Mouse (Mus musculus) hindbrain, embryonic 13.5 days (tissue): ENCODE measurements around the gene Pla2g4a. TPM values are rescaled to one million over a fixed set of nuclear protein-coding genes. Genes with fewer than 3 reads are reported as not detected.
A peak's percentile ranks its signal among the peaks of the same experiment; 100 is the strongest.

Experiments used
- ATAC-seq: fragments of 200-750 bp; cut with Nextera tagmentation; 2 replicates; pipeline ENCODE4 v1.8.0; 2017; ENCODE audit warnings: moderate TSS enrichment; ENCODE audit not compliant: low FRiP score
- H3K27ac ChIP-seq: fragments of 300-500 bp; sonication (generic); 2 replicates; pipeline ENCODE4 v1.5.1; 2015; ENCODE audit warnings: inconsistent platforms, mild to moderate bottlenecking, moderate library complexity
- H3K27me3 ChIP-seq: fragments of 300-500 bp; sonication (generic); 2 replicates; pipeline ENCODE4 v1.6.1; 2015; ENCODE audit warnings: mild to moderate bottlenecking, inconsistent platforms
- H3K36me3 ChIP-seq: fragments of 300-500 bp; sonication (generic); 2 replicates; pipeline ENCODE4 v1.6.1; 2015; ENCODE audit warnings: mild to moderate bottlenecking, inconsistent platforms
- H3K4me1 ChIP-seq: fragments of 300-500 bp; sonication (generic); replicated peaks from 2 replicates; pipeline ENCODE4 v1.6.1; 2015; ENCODE audit warnings: inconsistent platforms
- H3K4me2 ChIP-seq: fragments of 300-500 bp; sonication (generic); 2 replicates; pipeline ENCODE4 v1.6.1; 2015; ENCODE audit warnings: inconsistent platforms, mild to moderate bottlenecking, moderate library complexity
- H3K4me3 ChIP-seq: fragments of 300-500 bp; sonication (generic); 2 replicates; pipeline ENCODE4 v1.5.1; 2015; ENCODE audit warnings: mild to moderate bottlenecking, inconsistent platforms
- H3K9ac ChIP-seq: fragments of 300-500 bp; sonication (generic); 2 replicates; pipeline ENCODE4 v1.6.1; 2015; ENCODE audit warnings: mild to moderate bottlenecking, inconsistent platforms
- H3K9me3 ChIP-seq: fragments of 300-500 bp; sonication (generic); 2 replicates; pipeline ENCODE4 v1.6.1; 2016; ENCODE audit warnings: inconsistent platforms
- WGBS: fragments of 180-500 bp; shearing (Covaris S2); methylation state at CpG from one replicate; pipeline ENCODE4 v1.1.7; 2015; 5-methylcytosine and 5-hydroxymethylcytosine counted together
- polyA plus RNA-seq: library from polyadenylated mRNA; unstranded; fragments of >200 nt; fragmentation: Nextera tagmentation; extraction: Ambion mirVana; gene quantifications from 2 replicates; pipeline ENCODE4 v1.2.1, GENCODE M21; 2015

Pla2g4a gene
- 2.1 and 2.8 TPM in 2 replicates for polyA plus RNA-seq

- no peaks in the 10 kb centered on the region for H3K36me3 ChIP-seq
- no peak within 1 kb of the TSS for H3K9ac ChIP-seq
- no peaks in the 10 kb centered on the region for H3K4me1 ChIP-seq
- peak within 1 kb of the TSS; percentile 32 for H3K4me3 ChIP-seq
- peak within 1 kb of the TSS; percentile 51 for H3K4me2 ChIP-seq
- no peak for ATAC-seq
- no peaks in the 10 kb centered on the region for H3K9me3 ChIP-seq
- no peaks in the 10 kb centered on the region for H3K27me3 ChIP-seq
- no peak within 1 kb of the TSS for H3K27ac ChIP-seq
- WGBS = 28% methylated on average over 15 of the region's 15 CpGs
Measured at GRCm38 (mm10) chr1:149960734-149961424, at the start of gene Pla2g4a. Gene Pla2g4a, minus strand, starts transcription at chr1:149961290.

DNA sequence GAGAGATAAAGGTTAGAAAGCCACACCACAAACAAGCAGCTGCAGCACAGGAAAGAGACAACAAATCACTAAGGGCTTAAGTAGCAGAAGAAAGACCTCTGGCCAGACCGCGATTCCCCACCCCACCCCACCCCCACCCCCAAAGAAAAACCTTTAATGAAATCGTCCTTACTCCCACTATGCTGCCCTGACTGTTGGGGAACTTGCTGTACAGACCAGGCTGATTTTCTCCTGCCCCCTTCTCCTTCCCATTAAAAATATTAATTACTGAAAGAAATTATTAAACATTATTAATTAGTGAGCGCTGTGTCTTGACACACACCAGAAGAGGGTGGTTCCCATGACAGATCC lies 49.5 kb upstream of the Pla2g4a start:
- no peak overlapping the region for H3K4me3 ChIP-seq

GRCm38 (mm10) chr1:150009968-150010628 lies 49.0 kb upstream of the Pla2g4a start:
- no peak overlapping the region for H3K9ac ChIP-seq

More for the DNA sequence above, 49.5 kb upstream of the Pla2g4a start:
- Histone ChIP-seq H3K36me3 (no peaks in the 10 kb centered on the region), H3K4me1 (no peaks in the 10 kb centered on the region), H3K27ac (no peak overlapping the region), H3K9ac (no peak overlapping the region), H3K4me2 (no peak overlapping the region), H3K9me3 (no peaks in the 10 kb centered on the region), H3K27me3 (no peaks in the 10 kb centered on the region)
- 64% methylated on average over 4 of the region's 4 CpGs for WGBS
- peak; percentile 17; the same call in 1 of the 2 replicates for ATAC-seq

GRCm38 (mm10) chr1:150009134-150009533 lies 48.0 kb upstream of the Pla2g4a start:
- Histone ChIP-seq H3K36me3 (no peaks in the 10 kb centered on the region), H3K4me2 (no peak overlapping the region), H3K27ac (no peak overlapping the region), H3K9me3 (no peaks in the 10 kb centered on the region), H3K4me3 (no peak overlapping the region), H3K27me3 (no peaks in the 10 kb centered on the region), H3K9ac (no peak overlapping the region), H3K4me1 (no peaks in the 10 kb centered on the region)
- ATAC-seq = no peak
- WGBS = 95% methylated on average over 9 of the region's 9 CpGs

More at GRCm38 (mm10) chr1:150009968-150010628, 49.0 kb upstream of the Pla2g4a start:
- 70% methylated on average over 18 of the region's 18 CpGs for WGBS
- no peaks in the 10 kb centered on the region for H3K36me3 ChIP-seq
- H3K9me3 ChIP-seq = no peaks in the 10 kb centered on the region
- H3K4me2 ChIP-seq = no peak overlapping the region
- peak; percentile 59; the same call in 1 of the 2 replicates for ATAC-seq
- no peak overlapping the region for H3K27ac ChIP-seq
- H3K27me3 ChIP-seq = no peaks in the 10 kb centered on the region
- no peak overlapping the region for H3K4me3 ChIP-seq
- no peaks in the 10 kb centered on the region for H3K4me1 ChIP-seq

- ATAC-seq = no peak
- H3K27ac ChIP-seq = no peak overlapping the region
- no peaks in the 10 kb centered on the region for H3K9me3 ChIP-seq
- no peak overlapping the region for H3K9ac ChIP-seq
- no peaks in the 10 kb centered on the region for H3K36me3 ChIP-seq
- 96% methylated on average over 1 of the region's 1 CpGs for WGBS
- no peak overlapping the region for H3K4me2 ChIP-seq
- no peaks in the 10 kb centered on the region for H3K4me1 ChIP-seq
- no peak overlapping the region for H3K4me3 ChIP-seq
- no peaks in the 10 kb centered on the region for H3K27me3 ChIP-seq
Measured at GRCm38 (mm10) chr1:149975626-149976025, 14.5 kb upstream of the Pla2g4a start.

GRCm38 (mm10) chr1:149965826-149966225 lies 4.7 kb upstream of the Pla2g4a start:
- Histone ChIP-seq H3K4me2 (no peak overlapping the region), H3K4me1 (no peaks in the 10 kb centered on the region), H3K4me3 (no peak overlapping the region), H3K27ac (no peak overlapping the region), H3K9me3 (no peaks in the 10 kb centered on the region), H3K27me3 (no peaks in the 10 kb centered on the region), H3K9ac (no peak overlapping the region), H3K36me3 (no peaks in the 10 kb centered on the region)
- no peak for ATAC-seq
- WGBS = 90% methylated on average over 1 of the region's 1 CpGs

DNA sequence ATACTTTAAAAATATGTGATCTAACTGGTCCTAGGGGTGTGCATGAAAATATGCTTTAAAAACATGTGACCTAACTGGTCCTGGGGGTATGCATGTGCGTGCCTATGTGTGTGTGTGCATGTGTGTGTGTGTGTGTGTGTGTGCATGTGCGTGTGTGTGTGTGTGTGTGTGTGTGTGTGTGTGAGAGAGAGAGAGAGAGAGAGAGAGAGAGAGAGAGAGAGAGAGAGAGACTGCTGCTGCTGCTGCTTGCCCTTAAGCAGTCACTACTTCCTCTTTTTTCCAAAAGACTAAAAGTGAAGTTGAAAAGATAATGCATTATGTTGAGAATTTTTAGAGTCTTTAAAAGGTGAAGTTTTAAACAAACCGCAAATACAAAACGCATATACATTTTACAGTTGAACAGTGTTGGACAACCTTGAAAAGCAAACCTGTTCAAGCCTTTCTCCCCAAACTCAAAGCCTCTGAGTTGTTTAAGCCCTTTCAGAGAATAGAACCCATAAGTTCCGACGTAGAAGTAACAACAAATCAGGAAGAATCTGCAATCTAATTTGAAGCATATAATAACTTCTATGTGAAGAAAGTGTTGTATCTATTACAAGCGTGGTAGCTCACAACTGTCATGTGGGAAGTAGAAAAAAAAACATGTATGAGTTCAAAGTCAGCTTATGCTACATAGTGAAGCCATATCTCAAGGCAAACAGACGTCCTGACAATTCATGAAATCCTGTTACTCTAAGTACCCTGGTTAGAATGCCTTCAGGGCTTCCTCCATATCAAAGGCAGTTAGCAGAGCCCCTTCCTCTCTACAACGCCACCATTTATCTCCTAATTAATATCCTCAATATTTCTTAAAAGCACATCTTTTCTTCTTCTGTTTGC lies 574 bp upstream of the Pla2g4a start:
- no peaks in the 10 kb centered on the region for H3K36me3 ChIP-seq
- H3K9me3 ChIP-seq = no peaks in the 10 kb centered on the region
- ATAC-seq = no peak
- no peak overlapping the region for H3K9ac ChIP-seq
- H3K27ac ChIP-seq = no peak overlapping the region
- no peaks in the 10 kb centered on the region for H3K4me1 ChIP-seq
- peak overlapping the region; percentile 51 for H3K4me2 ChIP-seq
- WGBS = 79% methylated on average over 9 of the region's 9 CpGs
- peak overlapping the region; percentile 32; the same call in 1 of the 2 replicates for H3K4me3 ChIP-seq
- H3K27me3 ChIP-seq = no peaks in the 10 kb centered on the region

- WGBS = 95% methylated on average over 4 of the region's 4 CpGs
- no peaks in the 10 kb centered on the region for H3K36me3 ChIP-seq
- H3K4me1 ChIP-seq = no peaks in the 10 kb centered on the region
- H3K9ac ChIP-seq = no peak overlapping the region
- no peaks in the 10 kb centered on the region for H3K9me3 ChIP-seq
- H3K4me3 ChIP-seq = no peak overlapping the region
- no peak for ATAC-seq
- no peak overlapping the region for H3K27ac ChIP-seq
- H3K4me2 ChIP-seq = no peak overlapping the region
- no peaks in the 10 kb centered on the region for H3K27me3 ChIP-seq
Measured at GRCm38 (mm10) chr1:149960251-149960650, 839 bp downstream of the Pla2g4a start.

DNA sequence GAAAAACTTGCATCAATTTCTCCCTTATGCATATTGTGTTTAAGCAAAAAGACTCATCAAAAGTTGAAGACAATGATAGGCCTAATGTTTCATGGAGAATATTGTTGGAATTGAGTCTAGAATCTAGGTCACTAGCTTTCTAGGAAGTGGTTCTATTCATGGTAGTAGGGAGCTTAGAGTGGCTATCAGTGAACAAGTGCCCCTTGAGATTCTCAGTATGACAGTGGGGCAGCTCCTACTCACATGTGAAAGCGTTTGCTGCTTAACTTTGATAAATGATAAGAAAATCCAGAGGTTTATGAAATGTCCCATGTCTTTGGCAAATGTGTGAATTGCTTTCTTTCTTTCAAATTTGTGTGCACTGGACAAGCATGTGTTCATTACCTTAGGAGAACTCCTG lies 2.0 kb downstream of the Pla2g4a start:
- Histone ChIP-seq H3K9me3 (no peaks in the 10 kb centered on the region), H3K4me2 (no peak overlapping the region), H3K9ac (no peak overlapping the region), H3K36me3 (no peaks in the 10 kb centered on the region), H3K27me3 (no peaks in the 10 kb centered on the region), H3K4me3 (no peak overlapping the region), H3K4me1 (no peaks in the 10 kb centered on the region), H3K27ac (no peak overlapping the region)
- 93% methylated on average over 1 of the region's 1 CpGs for WGBS
- ATAC-seq = no peak

- no peaks in the 10 kb centered on the region for H3K27me3 ChIP-seq
- no peak overlapping the region for H3K9ac ChIP-seq
- H3K4me3 ChIP-seq = no peak overlapping the region
- no peak overlapping the region for H3K27ac ChIP-seq
- no peaks in the 10 kb centered on the region for H3K4me1 ChIP-seq
- ATAC-seq = no peak
- 87% methylated on average over 4 of the region's 4 CpGs for WGBS
- no peaks in the 10 kb centered on the region for H3K9me3 ChIP-seq
- H3K4me2 ChIP-seq = no peak overlapping the region
- no peaks in the 10 kb centered on the region for H3K36me3 ChIP-seq
Measured at GRCm38 (mm10) chr1:149955482-149955881, 5.6 kb downstream of the Pla2g4a start.

GRCm38 (mm10) chr1:149954026-149954425 lies 7.1 kb downstream of the Pla2g4a start:
- WGBS = 92% methylated on average over 6 of the region's 6 CpGs
- no peaks in the 10 kb centered on the region for H3K27me3 ChIP-seq
- H3K36me3 ChIP-seq = no peaks in the 10 kb centered on the region
- no peak for ATAC-seq
- no peak overlapping the region for H3K9ac ChIP-seq
- no peak overlapping the region for H3K4me3 ChIP-seq
- no peaks in the 10 kb centered on the region for H3K9me3 ChIP-seq
- H3K4me1 ChIP-seq = no peaks in the 10 kb centered on the region
- H3K27ac ChIP-seq = no peak overlapping the region
- H3K4me2 ChIP-seq = no peak overlapping the region

- Histone ChIP-seq H3K4me1 (no peaks in the 10 kb centered on the region), H3K9me3 (no peaks in the 10 kb centered on the region), H3K27me3 (no peaks in the 10 kb centered on the region), H3K9ac (no peak overlapping the region), H3K4me3 (no peak overlapping the region), H3K4me2 (no peak overlapping the region), H3K27ac (no peak overlapping the region), H3K36me3 (no peaks in the 10 kb centered on the region)
- ATAC-seq = no peak
Measured at GRCm38 (mm10) chr1:149952050-149952449, 9.0 kb downstream of the Pla2g4a start.
